Mouse (Mus musculus): ENCODE data around the gene Svs3a.
"Not testable (repeated sequence)": the region's sequence is repeated elsewhere in the genome, so short reads cannot be mapped to it uniquely, and the experiment has no call there.

Gene Svs3a

DNA sequence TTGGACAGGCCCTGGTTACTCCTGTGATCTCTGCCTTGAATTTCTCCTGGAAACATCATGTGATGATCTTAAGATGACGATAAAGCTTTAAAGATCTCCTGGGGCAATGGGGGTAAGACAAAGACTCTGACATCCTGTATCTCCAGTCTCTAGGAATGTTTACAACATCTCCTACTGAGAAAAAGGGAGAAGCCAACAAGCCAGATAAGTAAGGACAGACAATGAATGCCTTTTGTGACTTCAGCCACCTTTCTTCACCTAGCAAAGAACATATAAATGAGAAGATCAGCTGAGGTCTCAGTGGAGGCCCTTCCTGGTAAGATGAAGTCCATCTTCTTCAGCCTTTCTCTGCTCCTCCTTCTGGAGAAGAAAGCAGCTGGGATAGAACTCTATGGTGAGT is at the start of gene Svs3a:
Gene Svs3a, plus strand, starts transcription at position 301 of the 400 bp plus-strand sequence.
- DNase-seq (ENCODE audit: low read depth, low spot score) = not testable (repeated sequence)

DNA sequence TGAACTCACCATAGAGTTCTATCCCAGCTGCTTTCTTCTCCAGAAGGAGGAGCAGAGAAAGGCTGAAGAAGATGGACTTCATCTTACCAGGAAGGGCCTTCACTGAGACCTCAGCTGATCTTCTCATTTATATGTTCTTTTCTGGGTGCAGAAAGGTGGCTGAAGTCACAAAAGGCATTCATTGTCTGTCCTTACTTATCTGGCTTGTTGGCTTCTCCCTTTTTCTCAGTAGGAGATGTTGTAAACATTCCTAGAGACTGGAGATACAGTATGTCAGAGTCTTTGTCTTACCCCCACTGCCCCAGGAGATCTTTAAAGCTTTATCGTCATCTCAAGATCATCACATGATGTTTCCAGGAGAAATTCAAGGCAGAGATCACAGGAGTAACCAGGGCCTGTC is 32.5 kb upstream of the Svs3a start, which contains the start of gene Svs3b:
Gene Svs3b, minus strand, starts transcription at position 101 of the 400 bp plus-strand sequence.
- DNase-seq (ENCODE audit: low read depth, low spot score) = not testable (repeated sequence)

GRCm38 (mm10) chr2:164278359-164278758 is 10.7 kb upstream of the Svs3a start, which contains the start of gene Svs4:
Gene Svs4, minus strand, starts transcription at chr2:164278459.
- no peak for DNase-seq (ENCODE audit: low read depth, low spot score)

DNA sequence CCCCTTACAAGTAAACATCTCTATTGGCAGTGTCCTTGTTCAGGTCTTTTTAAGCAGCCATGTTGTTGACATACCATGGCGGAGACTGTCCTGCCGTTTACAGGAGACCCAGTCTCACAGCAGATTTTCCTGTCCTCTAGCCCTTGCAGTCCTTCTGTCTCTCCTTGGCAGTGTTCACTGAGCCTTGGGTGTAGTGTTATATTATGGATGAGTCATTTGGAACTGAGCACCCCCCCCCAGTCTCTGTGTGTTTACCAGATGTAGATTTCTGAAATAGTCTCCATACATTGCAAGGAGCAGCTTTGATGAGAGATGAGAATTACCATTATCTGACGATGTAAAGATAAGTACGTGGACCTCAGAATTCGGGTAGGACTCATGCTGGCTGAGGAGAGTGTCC is 23.5 kb downstream of the Svs3a start:
- DNase-seq (ENCODE audit: low read depth, low spot score) = no peak

DNA sequence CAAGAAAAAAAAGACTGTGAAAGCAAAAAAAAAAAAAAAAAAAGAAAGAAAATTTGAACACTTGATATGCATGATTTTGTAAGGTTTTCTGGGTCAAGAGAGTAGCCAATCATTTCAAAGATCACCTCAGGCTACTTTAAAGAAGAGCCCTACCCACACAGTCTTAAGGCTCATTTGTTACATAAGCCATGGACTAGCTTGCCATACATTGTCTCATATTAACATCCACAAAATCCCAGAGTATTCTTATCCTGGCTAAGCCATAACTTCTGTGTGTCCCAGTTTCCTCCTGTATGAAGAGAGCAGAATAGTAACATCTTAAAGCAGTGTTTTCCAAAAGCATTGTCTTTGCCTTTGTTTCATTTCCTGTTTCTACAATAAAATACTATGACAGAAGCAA is 26.4 kb downstream of the Svs3a start:
- not testable (repeated sequence) for DNase-seq (ENCODE audit: low read depth, low spot score)

DNA sequence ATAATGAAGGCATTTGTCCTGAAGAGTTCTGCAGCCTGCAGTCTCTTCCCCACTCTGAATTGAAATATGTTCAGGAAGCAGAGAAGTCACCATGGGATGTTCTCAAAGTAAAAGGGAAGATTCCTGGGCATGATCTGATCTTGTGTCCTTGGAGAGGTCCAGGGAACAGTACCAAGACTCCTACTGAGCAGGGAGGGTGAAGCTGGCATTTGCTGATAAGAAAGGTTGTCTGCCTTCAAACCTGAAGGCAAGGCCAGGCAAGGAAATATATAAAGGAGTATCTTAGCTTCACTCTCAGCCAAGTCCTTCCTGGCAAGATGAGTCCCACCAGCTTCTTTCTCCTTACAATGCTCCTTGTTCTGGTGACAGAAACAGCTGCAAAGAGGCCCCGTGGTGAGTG is 27.4 kb downstream of the Svs3a start, which contains the start of gene Svs6:
Gene Svs6, plus strand, starts transcription at position 301 of the 400 bp plus-strand sequence.
- DNase-seq (ENCODE audit: low read depth, low spot score) = not testable (repeated sequence)

DNA sequence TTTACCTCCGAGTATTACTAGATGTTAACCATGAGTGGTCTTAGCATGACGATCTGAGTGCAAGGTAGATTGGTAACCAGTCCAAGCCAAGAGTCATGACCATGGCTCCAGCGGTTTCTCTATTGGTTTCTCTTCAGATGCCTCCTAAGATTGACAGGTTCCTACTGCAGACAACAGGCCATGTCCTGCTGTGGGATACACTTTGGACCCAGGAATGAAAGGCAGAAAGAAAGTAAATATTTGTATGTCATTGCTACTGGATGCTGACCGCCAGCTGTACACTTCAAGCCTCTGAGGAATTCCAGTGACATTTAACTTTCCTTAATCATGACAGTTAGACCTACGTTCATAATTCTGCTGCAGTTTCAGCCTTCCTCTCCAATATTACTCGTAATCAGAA is 31.9 kb downstream of the Svs3a start:
- no peak for DNase-seq (ENCODE audit: low read depth, low spot score)

DNA sequence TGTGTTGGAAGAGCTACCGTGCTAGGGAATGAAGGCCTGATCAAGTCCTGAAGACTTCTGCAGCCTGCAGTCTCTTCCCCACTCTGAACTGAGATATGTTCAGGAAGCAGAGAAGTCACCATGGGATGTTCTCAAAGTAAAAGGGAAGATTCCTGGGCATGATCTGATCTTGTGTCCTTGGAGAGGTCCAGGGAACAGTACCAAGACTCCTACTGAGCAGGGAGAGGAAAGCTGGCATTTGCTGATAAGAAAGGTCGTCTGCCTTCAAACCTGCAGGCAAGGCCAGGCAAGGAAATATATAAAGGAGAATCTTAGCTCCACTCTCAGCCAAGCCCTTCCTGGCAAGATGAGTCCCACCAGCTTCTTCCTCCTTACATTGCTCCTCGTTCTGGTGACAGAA is 43.4 kb downstream of the Svs3a start, which contains the start of gene Svs5:
Gene Svs5, plus strand, starts transcription at position 301 of the 400 bp plus-strand sequence.
- not testable (repeated sequence) for DNase-seq (ENCODE audit: low read depth, low spot score)
